Mouse (Mus musculus) CH12.LX (cell line): ENCODE data around the gene Best1. TPM values are rescaled to one million over a fixed set of nuclear protein-coding genes. Genes with fewer than 3 reads are reported as not detected.

Experiments
- DNase-seq: peaks from one replicate; pipeline ENCODE4 v3.0.0-alpha.2; 2013; ENCODE audit errors: extremely low read depth
- H3K27ac ChIP-seq: 2 replicates; pipeline ENCODE4 v1.5.1; 2012; ENCODE audit warnings: low read depth, mild to moderate bottlenecking, control low read depth, moderate library complexity; ENCODE audit not compliant: insufficient read depth
- H3K27me3 ChIP-seq: replicated peaks from 2 replicates; pipeline ENCODE3; 2012; ENCODE audit warnings: inconsistent platforms
- H3K36me3 ChIP-seq, 2 experiments: replicated peaks in 1 of 2; 2 replicates each; pipeline versions ENCODE3 to v1.6.1; 2012; ENCODE audit warnings: inconsistent platforms in 1 of 2, low read length in 1 of 2, mild to moderate bottlenecking in 1 of 2, mixed read lengths in 1 of 2, moderate library complexity in 1 of 2; ENCODE audit not compliant: control insufficient read depth in 1 of 2, insufficient read depth in 1 of 2
- H3K4me1 ChIP-seq, 2 experiments: 2 replicates each; pipeline ENCODE4 v1.6.1; 2012; ENCODE audit warnings: inconsistent platforms in 1 of 2, moderate library complexity in 1 of 2; ENCODE audit not compliant: insufficient read depth in 2 of 2, control insufficient read depth in 1 of 2
- H3K4me2 ChIP-seq: 2 replicates; pipeline ENCODE4 v1.6.1; 2012; ENCODE audit warnings: low read depth, mild to moderate bottlenecking, control low read depth; ENCODE audit not compliant: poor library complexity, insufficient read depth, severe bottlenecking
- H3K4me3 ChIP-seq, 3 experiments: fragments of 150-350 bp in 1 of 3; sonication (generic) in 1 of 3; replicated peaks in 1 of 3; 2 replicates each; pipeline versions ENCODE3 to v1.5.1; 2011 to 2012; ENCODE audit warnings: low read depth in 2 of 3, low read length in 2 of 3, mild to moderate bottlenecking in 2 of 3, moderate library complexity in 2 of 3, control low read depth in 1 of 3, improper control_type of control experiment in 1 of 3, inconsistent platforms in 1 of 3, mixed read lengths in 1 of 3; ENCODE audit not compliant: poor library complexity in 1 of 3
- H3K79me2 ChIP-seq: replicated peaks from 2 replicates; pipeline ENCODE4 v1.6.1; 2012; ENCODE audit warnings: mild to moderate bottlenecking, moderate library complexity; ENCODE audit not compliant: control insufficient read depth, poor library complexity, insufficient read depth, severe bottlenecking; ENCODE audit errors: extremely low read depth
- H3K9ac ChIP-seq: 2 replicates; pipeline ENCODE4 v1.6.1; 2012; ENCODE audit warnings: low read depth, mild to moderate bottlenecking, control low read depth, moderate library complexity; ENCODE audit not compliant: insufficient read depth
- H3K9me3 ChIP-seq: replicated peaks from 2 replicates; pipeline ENCODE3; 2012; ENCODE audit warnings: low read length, inconsistent platforms, mixed read lengths
- BHLHE40 ChIP-seq: IDR thresholded peaks from 2 replicates; pipeline ENCODE4 v1.6.1; 2011; ENCODE audit warnings: mild to moderate bottlenecking, low read depth, low read length, improper control_type of control experiment
- CHD1 ChIP-seq: IDR thresholded peaks from 2 replicates; pipeline ENCODE4 v1.6.1; 2012; ENCODE audit warnings: low read depth, low read length, improper control_type of control experiment, inconsistent platforms
- ELF1 ChIP-seq: IDR thresholded peaks from 2 replicates; pipeline ENCODE4 v1.6.1; 2014; ENCODE audit warnings: low read depth, mild to moderate bottlenecking, inconsistent platforms, low read length, improper control_type of control experiment
- EP300 ChIP-seq: IDR thresholded peaks from 2 replicates; pipeline ENCODE4 v1.6.1; 2011; ENCODE audit warnings: low read length, improper control_type of control experiment
- HCFC1 ChIP-seq: IDR thresholded peaks from 2 replicates; pipeline ENCODE4 v1.6.1; 2012; ENCODE audit warnings: low read depth, mild to moderate bottlenecking, inconsistent platforms, low read length, improper control_type of control experiment
- IRF4 ChIP-seq: IDR thresholded peaks from 2 replicates; pipeline ENCODE4 v1.6.1; 2014; ENCODE audit warnings: low read depth, mild to moderate bottlenecking, inconsistent platforms, low read length, improper control_type of control experiment
- MAX ChIP-seq: IDR thresholded peaks from 2 replicates; pipeline ENCODE4 v1.6.1; 2011; ENCODE audit warnings: low read length, improper control_type of control experiment
- MAZ ChIP-seq: IDR thresholded peaks from 2 replicates; pipeline ENCODE4 v1.6.1; 2012; ENCODE audit warnings: low read depth, mild to moderate bottlenecking, inconsistent platforms, low read length, improper control_type of control experiment, moderate library complexity
- NRF1 ChIP-seq: IDR thresholded peaks from 2 replicates; pipeline ENCODE4 v1.6.1; 2014; ENCODE audit warnings: low read depth, mild to moderate bottlenecking, inconsistent platforms, low read length, improper control_type of control experiment, moderate library complexity
- PAX5 ChIP-seq: IDR thresholded peaks from 2 replicates; pipeline ENCODE4 v1.6.1; 2012; ENCODE audit warnings: low read length, inconsistent platforms, mixed read lengths
- POLR2AphosphoS2 ChIP-seq: IDR thresholded peaks from 2 replicates; pipeline ENCODE4 v1.6.1; 2011; ENCODE audit warnings: low read depth, low read length, improper control_type of control experiment
- RAD21 ChIP-seq: IDR thresholded peaks from 2 replicates; pipeline ENCODE4 v1.6.1; 2011; ENCODE audit warnings: low read depth, mild to moderate bottlenecking, low read length, improper control_type of control experiment, moderate library complexity
- USF1 ChIP-seq: IDR thresholded peaks from 2 replicates; pipeline ENCODE4 v1.6.1; 2014; ENCODE audit warnings: low read depth, mild to moderate bottlenecking, inconsistent platforms, low read length, improper control_type of control experiment
- USF2 ChIP-seq: conservative IDR thresholded peaks from 2 replicates; pipeline ENCODE4 v1.6.1; 2011; ENCODE audit warnings: low read depth, low read length, improper control_type of control experiment
- dilution Hi-C: fragments of 300-500 bp; cut with MboI; formaldehyde crosslinking; loops from 2 replicates; pipeline ENCODE4 v1.14.3; 2020; ENCODE audit warnings: low sequenced_read_pairs; ENCODE audit not compliant: extremely low pct_unique_long_range_greater_than_20kb, extremely low pct_ligation_motif_present
- in situ Hi-C: fragments of 300-500 bp; cut with MboI; formaldehyde crosslinking; loops from 3 replicates; pipeline ENCODE4 v1.14.3; 2019; ENCODE audit warnings: low sequenced_read_pairs, low pct_ligation_motif_present, low pct_unique_long_range_greater_than_20kb, mixed read lengths
- polyA plus RNA-seq: library from polyadenylated mRNA; unstranded; fragments of >175 nt; gene quantifications from 2 replicates; pipeline ENCODE4 v1.2.1, GENCODE M21; 2012; ENCODE audit warnings: low read depth; ENCODE audit not compliant: insufficient read length
- total RNA-seq, 2 experiments: library from RNA; depleted of rRNA; stranded (reverse); fragments of 300-350 nt in 1 of 2; fragments of >200 nt in 1 of 2; gene quantifications; 2 replicates each; pipeline ENCODE4 v1.2.3; 2012 to 2014

Best1 gene
- total and polyA plus RNA-seq, 3 experiments = 0.13 TPM; not detected in 2

DNA sequence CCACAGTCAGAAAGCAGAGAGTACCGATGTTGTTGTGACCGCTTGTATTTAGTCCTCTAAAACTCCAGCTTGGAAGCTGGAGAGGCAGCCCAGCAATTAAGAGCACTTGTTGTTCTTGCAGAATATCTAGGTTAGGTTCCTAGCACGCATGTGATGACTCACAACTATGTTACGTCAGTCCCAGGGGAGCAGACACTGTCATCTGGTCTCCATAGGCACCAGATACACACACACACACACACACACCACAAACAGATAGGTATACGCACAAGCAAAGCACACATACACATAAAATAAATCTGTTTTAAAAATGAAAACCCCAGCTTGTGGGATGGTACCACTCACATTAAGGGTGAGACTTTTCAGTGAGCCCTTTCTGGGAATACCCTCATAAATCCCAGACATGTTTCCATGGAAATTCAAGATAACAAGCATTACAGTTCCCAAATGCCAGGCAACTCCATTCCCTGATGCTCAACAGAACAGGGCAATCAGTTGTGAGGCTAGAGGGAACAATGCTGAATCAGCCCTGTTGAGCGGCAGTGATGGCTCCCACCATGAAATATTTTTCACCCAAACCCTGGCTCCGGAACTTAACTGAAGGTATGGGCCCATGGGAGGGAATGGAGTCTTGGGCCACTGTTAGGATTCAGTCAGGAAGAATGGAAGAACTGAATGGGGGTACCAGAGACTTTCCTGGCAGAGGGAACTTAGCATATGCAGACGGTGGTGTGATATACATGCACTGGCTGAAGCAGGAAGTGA lies 55.5 kb downstream of the Best1 start (continued):
- no peak for TF ChIP-seq MAX
- TF ChIP-seq, all 38 proteins: peak for 4

DNA sequence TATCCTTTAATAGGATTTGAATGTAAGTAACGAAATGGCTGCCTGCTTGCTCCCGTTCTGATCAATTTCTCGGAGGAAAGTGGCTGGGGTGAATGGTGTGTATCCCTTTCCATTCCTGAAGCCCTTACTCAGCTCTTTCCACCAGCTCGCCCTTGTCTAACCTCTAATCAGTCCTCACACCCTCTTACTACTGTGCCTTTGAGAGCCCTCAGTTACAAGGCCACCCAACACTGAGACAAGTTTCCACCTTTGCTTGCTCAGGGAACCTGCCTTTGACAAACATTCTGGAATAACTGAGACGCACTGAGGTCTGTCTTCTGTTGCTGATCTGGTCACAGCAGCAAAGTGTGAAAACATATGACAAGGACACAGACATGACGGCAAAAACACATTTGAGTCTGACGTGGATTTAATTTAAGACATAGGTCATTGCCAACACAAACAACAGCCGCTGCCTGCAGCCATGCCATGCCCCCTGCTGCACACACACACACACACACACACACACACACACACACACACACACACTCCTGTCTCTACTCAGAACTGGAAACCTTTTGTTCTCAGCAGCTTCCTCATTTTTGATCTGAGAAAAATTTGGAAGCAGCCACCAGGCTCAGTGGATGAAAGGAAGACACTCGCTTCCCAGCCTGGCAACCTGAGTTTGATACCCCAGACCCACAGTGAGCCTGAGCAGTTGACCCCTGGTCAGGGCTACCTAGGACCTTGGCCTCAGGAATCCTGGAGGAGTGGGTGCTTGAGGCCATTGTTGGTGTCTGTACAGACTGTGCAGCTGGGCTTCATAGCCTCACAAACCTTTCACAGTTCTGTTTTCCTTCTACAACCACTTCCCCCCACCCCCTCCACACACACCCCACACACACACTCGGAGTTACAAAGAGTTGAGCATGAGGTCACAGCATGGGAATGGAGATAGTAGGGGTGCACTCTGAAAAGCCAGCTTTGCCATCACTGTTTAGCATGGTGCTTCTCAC lies 58.6 kb downstream of the Best1 start:
- peak; percentile 37 for DNase-seq
- Histone ChIP-seq H3K9ac (no peak overlapping the region), H3K27me3 (no peaks in the 10 kb centered on the region), H3K4me3 (no peak overlapping the region), H3K36me3 (no peaks in the 10 kb centered on the region), H3K79me2 (no peaks in the 10 kb centered on the region), H3K4me2 (no peak overlapping the region), H3K27ac (no peak overlapping the region), H3K4me1 (peaks cover 32 to 87% of the 10 kb centered on the region in 2 experiments), H3K9me3 (no peaks in the 10 kb centered on the region)
- TF ChIP-seq POLR2AphosphoS2 (no peak), PAX5 (no peak), RAD21 (no peak), EP300 (peak; percentile 19; the same call in 1 of the 2 replicates), ELF1 (no peak), IRF4 (peak; percentile 71), NRF1 (no peak)
- in situ Hi-C loops (no loop called here), dilution Hi-C loops (no loop called here)

DNA sequence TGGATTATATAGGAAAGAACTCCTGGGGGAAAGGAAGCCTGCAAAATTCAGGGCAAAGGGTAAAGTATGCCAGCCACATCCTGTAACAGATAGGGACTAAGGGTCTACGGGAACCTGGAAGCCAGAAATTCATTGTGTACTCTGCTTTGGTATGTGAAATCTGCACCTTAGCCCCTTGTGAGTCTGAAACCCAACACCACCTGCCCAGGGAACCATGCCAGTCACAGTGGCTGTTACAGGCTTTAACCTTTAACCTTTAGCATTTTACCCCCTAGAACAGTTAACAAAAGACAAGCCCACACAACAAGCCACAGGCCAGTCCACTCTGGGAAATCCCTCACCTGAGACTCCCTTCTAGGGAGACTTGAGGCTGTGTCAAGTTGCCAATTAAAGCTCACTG lies 59.6 kb downstream of the Best1 start:
- no peak overlapping the region for H3K27ac ChIP-seq
- in situ Hi-C loops (no loop called here), dilution Hi-C loops (no loop called here)
- no peaks in the 10 kb centered on the region for H3K27me3 ChIP-seq
- H3K4me1 ChIP-seq = peaks cover 37 to 91% of the 10 kb centered on the region in 2 experiments
- TF ChIP-seq HCFC1 (no peak), RAD21 (no peak), BHLHE40 (no peak), USF2 (no peak), NRF1 (no peak), USF1 (no peak), CHD1 (no peak), EP300 (no peak), PAX5 (no peak), MAZ (no peak)
- no peak for DNase-seq
- H3K36me3 ChIP-seq = no peaks in the 10 kb centered on the region
- H3K4me3 ChIP-seq = no peak overlapping the region
- H3K9ac ChIP-seq = no peak overlapping the region
- H3K79me2 ChIP-seq = no peaks in the 10 kb centered on the region
- H3K9me3 ChIP-seq = no peaks in the 10 kb centered on the region
- no peak overlapping the region for H3K4me2 ChIP-seq
